Mouse (Mus musculus) CD4-positive helper T cell, adult 2 months (primary cell): ENCODE results near the gene Spata16.

Experiments
- DNase-seq: peaks from one replicate; pipeline ENCODE4 v3.0.0-alpha.2; 2012; ENCODE audit warnings: low read depth, missing footprints, low spot score

Gene Spata16

GRCm38 (mm10) chr3:26970529-26970928 is 333.1 kb downstream of the Spata16 start:
- no peak for DNase-seq

- no peak for DNase-seq
Measured at GRCm38 (mm10) chr3:26971276-26971675, 333.9 kb downstream of the Spata16 start.

- no peak for DNase-seq
Measured at GRCm38 (mm10) chr3:26972105-26972504, 334.7 kb downstream of the Spata16 start.

GRCm38 (mm10) chr3:26979603-26980002 is 342.2 kb downstream of the Spata16 start:
- DNase-seq: no peak

GRCm38 (mm10) chr3:26980371-26980770 is 343.0 kb downstream of the Spata16 start:
- no peak for DNase-seq

GRCm38 (mm10) chr3:26981979-26982623 is 344.7 kb downstream of the Spata16 start:
- DNase-seq: no peak

GRCm38 (mm10) chr3:26983749-26984148 is 346.3 kb downstream of the Spata16 start:
- DNase-seq: no peak

- DNase-seq: no peak
Measured at GRCm38 (mm10) chr3:27006844-27007243, 369.4 kb downstream of the Spata16 start.

- DNase-seq: no peak
Measured at GRCm38 (mm10) chr3:27027957-27028356, 390.5 kb downstream of the Spata16 start.

- no peak for DNase-seq
Measured at GRCm38 (mm10) chr3:27028526-27028925, 391.1 kb downstream of the Spata16 start.

- DNase-seq: no peak
Measured at GRCm38 (mm10) chr3:27030067-27030857, 392.8 kb downstream of the Spata16 start.
